Mouse (Mus musculus): ENCODE results near the gene Parp11.

- TF ChIP-seq POLR2A (IDR thresholded peaks at IDR 0.05; ENCODE audit: extremely low read depth, insufficient read depth, low read length) (no peak), CTCF (IDR thresholded peaks at IDR 0.05; ENCODE audit: extremely low read depth, insufficient read depth, low read length) (no peak)
These were observed 28.3 kb upstream of the Parp11 start for GRCm38 (mm10) chr6:127418322-127418721.

Data from cortical plate, adult 2 months (tissue).